Mouse (Mus musculus): ENCODE measurements around the gene Ints1.

- TF ChIP-seq CTCF (conservative IDR thresholded peaks at IDR 0.05; ENCODE audit: low read length), result no peak
- TF ChIP-seq NANOG (IDR thresholded peaks at IDR 0.05; ENCODE audit: borderline replicate concordance, low read length), result no peak
- TF ChIP-seq POU5F1 (IDR thresholded peaks at IDR 0.05; ENCODE audit: borderline replicate concordance, low read length), result no peak
These were observed 22.1 kb upstream of the Ints1 start for GRCm38 (mm10) chr5:139797473-139798167.

Data from E14TG2a.4 (cell line).